Mouse (Mus musculus) thymus, adult 2 months (tissue): ENCODE results near the gene Gm8897. TPM values are rescaled to one million over a fixed set of nuclear protein-coding genes. Genes with fewer than 3 reads are reported as not detected.
"Not testable (repeated sequence)": the region's sequence is repeated elsewhere in the genome, so short reads cannot be mapped to it uniquely, and the experiment has no call there.

Experiments
- DNase-seq: peaks from one replicate; pipeline ENCODE4 v3.0.0; 2021
- H3K27ac ChIP-seq: fragments of 200-500 bp; 2 replicates; pipeline ENCODE4 v1.5.1; 2012; ENCODE audit warnings: low read length, control low read depth; ENCODE audit not compliant: control insufficient read depth, insufficient read depth
- H3K27me3 ChIP-seq: fragments of 200-500 bp; 2 replicates; pipeline ENCODE4 v1.6.1; 2012; ENCODE audit warnings: mild to moderate bottlenecking, low read length, moderate library complexity, mixed read lengths; ENCODE audit not compliant: control insufficient read depth, insufficient read depth
- H3K36me3 ChIP-seq: fragments of 200-500 bp; 2 replicates; pipeline ENCODE4 v1.6.1; 2012; ENCODE audit warnings: mild to moderate bottlenecking, low read length, moderate library complexity; ENCODE audit not compliant: control insufficient read depth, insufficient read depth
- H3K4me1 ChIP-seq: fragments of 200-500 bp; replicated peaks from 2 replicates; pipeline ENCODE4 v1.6.1; 2012; ENCODE audit warnings: low read length; ENCODE audit not compliant: control insufficient read depth, insufficient read depth
- H3K4me3 ChIP-seq: fragments of 200-500 bp; 2 replicates; pipeline ENCODE4 v1.5.1; 2012; ENCODE audit warnings: mild to moderate bottlenecking, low read length, control low read depth, moderate library complexity; ENCODE audit not compliant: control insufficient read depth, insufficient read depth
- WGBS: fragments of 180-500 bp; shearing (Covaris S2); methylation state at CpG from one replicate; pipeline ENCODE4 v1.1.7; 2018; 5-methylcytosine and 5-hydroxymethylcytosine counted together
- polyA plus RNA-seq: library from polyadenylated mRNA; depleted of rRNA; stranded (reverse); fragments of >200 nt; gene quantifications from 2 replicates; pipeline ENCODE4 v1.2.3, GENCODE M21; 2012; rRNA removed

The Gm8897 gene
- polyA plus RNA-seq = not detected in 2 replicates

DNA sequence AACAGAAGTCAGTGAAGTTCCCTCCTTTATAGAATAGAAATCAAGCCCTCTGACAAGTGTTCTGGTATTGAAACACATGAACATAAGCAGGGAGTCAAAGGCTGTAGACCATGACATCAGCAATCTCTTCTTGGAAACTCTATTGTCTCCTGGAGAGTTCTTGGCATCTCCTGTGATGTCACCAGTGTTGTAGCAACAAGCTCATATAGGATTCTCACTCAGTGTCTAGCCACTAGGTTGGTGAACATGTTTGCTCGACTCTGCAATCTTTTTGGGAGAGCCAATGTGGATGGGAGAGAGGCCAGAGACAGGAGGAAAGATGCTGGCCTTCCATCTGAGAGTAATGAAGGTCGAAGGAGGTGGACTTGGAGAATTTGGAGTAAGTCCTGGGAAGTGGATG lies at the start of gene Gm8897:
Gm8897 (plus strand) TSS at position 301 of the 400 bp plus-strand sequence.
- H3K27ac ChIP-seq, H3K27me3 ChIP-seq, H3K4me3 ChIP-seq, H3K4me1 ChIP-seq, DNase-seq, H3K36me3 ChIP-seq: not testable (repeated sequence)
- WGBS = 78% methylated on average over 2 of the region's 2 CpGs

DNA sequence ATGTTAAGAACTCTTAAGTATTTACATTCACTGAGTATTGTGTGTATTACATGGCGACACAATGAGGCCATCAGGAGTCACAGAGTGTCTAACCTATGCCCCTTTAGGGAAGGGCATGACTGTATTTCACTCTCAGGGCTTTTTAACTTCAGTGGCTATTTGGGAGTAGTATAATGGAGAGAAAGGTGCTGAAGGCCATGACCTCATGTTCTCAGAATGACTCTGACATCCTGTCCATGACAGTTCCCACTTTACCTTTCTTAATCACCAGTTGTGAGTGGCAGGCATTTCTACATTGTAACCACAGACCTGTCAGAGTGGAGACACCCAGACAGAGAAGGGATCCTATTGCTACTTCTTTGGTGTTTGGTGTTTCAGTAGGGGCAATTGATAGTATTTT lies 473 bp downstream of the Gm8897 start:
- not testable (repeated sequence) for H3K27me3 ChIP-seq, H3K4me1 ChIP-seq, H3K36me3 ChIP-seq, DNase-seq, H3K4me3 ChIP-seq, H3K27ac ChIP-seq
- 85% methylated on average over 1 of the region's 1 CpGs for WGBS

Other genes with a start within 250 kb of the Gm8897 start
- gene Gm5861, start 233.3 kb upstream of the Gm8897 start, polyA plus RNA-seq = not detected in 2 replicates
- gene Gm8890, start 160.4 kb upstream of the Gm8897 start, polyA plus RNA-seq = not detected in 2 replicates
- not detected in 2 replicates for gene Speer1, start 74.9 kb upstream of the Gm8897 start, polyA plus RNA-seq
- gene Gm8906, start 86.3 kb downstream of the Gm8897 start, polyA plus RNA-seq = not detected in 2 replicates
- 0.08 TPM in 1 of 2 replicates, not detected in the other for gene Gm6460, start 178.5 kb downstream of the Gm8897 start, polyA plus RNA-seq